Mouse (Mus musculus) adrenal gland, adult (tissue): ENCODE measurements at regions not wholly inside any gene's neighbourhood (a gene's known extent, or its start where the extent isn't known, plus 50 kb on each side); places are given as distances from the start of the nearest gene placed in this dataset.

ENCODE experiments used
- DNase-seq, 2 experiments: peaks; one replicate each; pipeline ENCODE4 v3.0.0; 2022 to 2023; ENCODE audit warnings: low spot score in 1 of 2; ENCODE audit not compliant: inconsistent age in 2 of 2

- DNase-seq, result no peak
Measured at GRCm38 (mm10) chr14:67141151-67141550, 1132.1 kb upstream of the Gulo start.

- DNase-seq, result no peak
Measured at GRCm38 (mm10) chr14:67139674-67140073, 1130.7 kb upstream of the Gulo start.

GRCm38 (mm10) chr14:67139152-67139551, 1130.1 kb upstream of the Gulo start:
- DNase-seq, result no peak

DNA sequence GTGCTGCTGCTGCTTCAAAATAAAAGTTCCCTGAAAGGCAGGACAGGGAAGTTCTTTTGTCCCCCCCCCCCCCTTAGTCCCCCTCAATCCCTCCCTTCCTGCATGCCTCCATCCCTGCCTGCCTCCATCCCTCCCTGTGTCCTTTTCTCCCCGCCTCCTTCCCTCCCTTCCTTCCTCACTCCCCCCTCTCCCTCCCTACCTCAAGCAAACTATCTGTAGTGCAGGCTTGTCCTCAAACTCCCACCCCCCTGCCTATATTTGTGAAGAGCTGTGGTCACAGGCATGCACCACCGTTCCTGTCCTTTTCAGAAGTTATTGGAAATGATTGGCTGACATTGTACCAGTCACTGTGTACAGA, 1127.1 kb upstream of the Gulo start:
- DNase-seq, result no peak

GRCm38 (mm10) chr14:67135221-67136140, 1126.5 kb upstream of the Gulo start:
- peak; percentile 76 to 81 for DNase-seq

- DNase-seq, result no peak
Measured at GRCm38 (mm10) chr14:67133221-67133620, 1124.2 kb upstream of the Gulo start.

DNA sequence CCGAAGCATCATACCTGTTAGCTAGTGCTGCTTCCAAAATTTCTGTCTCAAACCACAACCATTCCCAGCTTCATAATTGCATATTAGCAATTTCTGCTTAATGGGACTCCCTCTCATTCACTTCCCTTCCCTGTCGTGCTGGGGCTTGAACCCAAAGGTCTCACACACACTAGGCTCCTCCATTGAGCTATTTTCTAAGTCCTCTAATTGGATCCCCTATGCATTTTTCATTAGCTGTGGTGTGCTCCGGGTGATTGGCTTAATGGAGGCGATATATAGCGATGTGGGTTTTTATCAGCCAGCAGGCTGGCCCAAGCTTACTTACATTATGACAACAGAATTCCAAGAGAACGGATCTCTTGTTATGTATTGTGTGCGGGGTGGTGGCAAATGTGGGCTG, 1118.1 kb upstream of the Gulo start:
- no peak for DNase-seq

DNA sequence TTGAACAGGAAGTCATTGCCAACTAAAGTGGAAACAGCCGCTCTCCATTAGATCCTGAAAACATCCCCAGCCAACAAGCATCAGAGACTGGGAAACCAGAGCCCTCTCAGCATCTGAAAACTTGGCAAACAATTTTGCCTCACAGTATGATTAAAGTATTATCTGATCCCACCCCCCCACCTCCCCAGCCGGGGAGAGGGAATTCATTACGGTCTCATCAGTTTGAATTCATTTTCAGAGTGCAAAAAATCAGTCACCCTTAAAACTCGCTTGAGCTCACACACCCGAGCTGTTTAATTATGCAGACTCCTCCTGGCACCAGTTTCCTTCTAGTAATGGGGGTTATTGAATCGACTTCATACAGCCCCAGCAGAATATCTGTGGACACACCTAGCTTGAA, 1117.2 kb upstream of the Gulo start:
- no peak for DNase-seq

DNA sequence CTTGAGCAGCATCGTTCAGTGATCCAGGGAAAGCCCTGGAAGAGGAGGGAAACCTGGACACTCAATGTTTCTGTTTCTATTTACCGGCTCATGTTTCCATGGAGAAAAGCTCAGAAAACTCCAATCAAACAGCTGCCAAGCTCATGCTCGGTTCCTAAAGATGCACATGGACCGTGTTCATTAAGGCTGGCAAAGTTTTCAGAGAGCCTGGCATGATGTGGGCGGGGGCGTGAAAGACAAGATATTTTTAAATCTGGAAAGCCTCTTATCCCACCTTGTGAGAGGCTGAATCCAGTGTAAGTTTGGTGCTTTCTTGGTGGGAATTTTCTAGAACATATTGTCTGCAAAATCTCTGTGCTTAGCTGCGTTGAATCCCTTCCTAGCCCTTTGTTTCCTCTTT, 1114.3 kb upstream of the Gulo start:
- DNase-seq, result no peak
